Mouse (Mus musculus) induced T-regulatory cell, adult 2 months (primary cell): ENCODE data around the gene Ap1ar.
A peak's percentile ranks its signal among the peaks of the same experiment; 100 is the strongest.

ENCODE experiments used
- DNase-seq: peaks from one replicate; pipeline ENCODE4 v3.0.0-alpha.2; 2012; ENCODE audit warnings: low read depth

Gene Ap1ar

GRCm38 (mm10) chr3:127841926-127842325 is 4.6 kb upstream of the Ap1ar start:
- DNase-seq: no peak

GRCm38 (mm10) chr3:127837972-127838644 is 785 bp upstream of the Ap1ar start:
- DNase-seq: no peak

- DNase-seq: no peak
Observed at GRCm38 (mm10) chr3:127836798-127837153, 547 bp downstream of the Ap1ar start.

DNA sequence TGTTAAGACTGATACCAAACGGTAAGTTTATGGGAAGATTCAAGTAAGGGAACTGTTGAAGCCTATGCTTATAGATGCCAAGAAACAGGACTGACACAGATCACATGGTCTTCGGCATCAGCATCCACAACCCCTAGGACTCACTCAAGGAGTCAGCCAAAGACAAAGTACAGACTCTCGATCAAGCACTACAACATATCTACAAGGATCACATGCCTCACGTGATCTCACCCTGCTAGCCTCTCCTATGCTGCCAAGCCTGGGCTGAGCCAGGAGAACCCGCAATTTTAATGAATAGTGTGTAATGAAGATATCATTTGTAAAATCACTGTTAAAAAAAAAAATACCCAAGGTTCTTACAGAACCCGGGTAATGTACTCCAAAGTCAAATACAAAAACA is 1.7 kb downstream of the Ap1ar start:
- DNase-seq: no peak

DNA sequence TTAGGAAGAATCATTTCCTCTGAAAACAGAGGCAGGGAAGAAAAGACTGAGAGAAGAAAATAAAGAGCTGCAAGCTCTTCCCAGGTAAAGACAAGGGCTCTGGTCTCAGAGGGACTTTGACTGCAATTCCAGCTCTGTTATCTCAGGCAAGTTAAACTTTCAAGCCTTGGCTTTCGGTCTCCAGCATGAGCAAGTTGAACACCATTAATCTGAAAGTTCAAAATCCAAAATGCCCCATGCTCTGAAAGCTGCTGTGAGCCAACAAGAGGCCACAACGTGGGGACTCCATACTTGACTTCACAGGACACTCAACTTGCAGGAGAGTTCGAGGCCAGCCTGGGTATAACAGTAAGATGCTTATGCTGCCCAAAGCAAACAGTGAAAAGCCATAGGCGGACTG is 3.3 kb downstream of the Ap1ar start:
- DNase-seq: no peak

DNA sequence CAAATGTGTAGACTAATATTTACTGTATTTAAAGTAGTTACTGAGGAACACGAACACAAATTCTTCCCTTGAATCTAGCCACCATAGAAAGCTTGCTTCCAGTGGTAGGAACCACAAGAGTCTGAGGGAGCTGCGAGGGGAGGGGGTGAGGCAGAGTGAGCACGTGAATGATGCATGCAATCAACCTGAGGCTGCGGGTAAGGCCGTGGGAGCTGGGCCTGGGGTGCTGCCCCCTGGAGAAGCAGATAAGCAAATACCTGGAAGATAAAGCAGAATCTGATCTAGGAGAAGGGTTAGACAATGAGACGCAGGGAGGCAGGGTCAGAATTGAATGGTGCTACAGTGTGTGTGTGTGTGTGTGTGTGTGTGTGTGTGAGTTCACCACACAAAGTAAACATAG is 6.2 kb downstream of the Ap1ar start:
- DNase-seq: no peak

GRCm38 (mm10) chr3:127830183-127830582 is 7.1 kb downstream of the Ap1ar start:
- no peak for DNase-seq

DNA sequence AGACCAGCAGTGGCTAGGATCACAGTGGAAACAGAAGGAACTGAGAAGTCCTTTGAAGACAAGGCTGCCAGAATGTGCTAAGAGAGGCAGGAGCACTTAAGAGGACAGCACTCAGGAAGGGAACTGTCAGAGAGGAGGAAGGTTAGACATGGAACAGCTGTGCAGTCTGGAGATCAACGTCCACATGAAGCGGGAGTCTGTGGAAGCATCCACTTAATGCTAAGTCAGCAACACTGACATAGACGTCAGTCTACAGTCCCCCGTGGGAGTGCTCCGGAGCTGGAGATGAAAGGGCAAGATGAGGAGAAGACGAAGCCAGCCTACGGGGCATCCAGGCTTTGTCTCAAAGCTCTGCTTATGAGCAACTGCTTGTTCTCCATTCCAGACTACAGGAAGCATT is 10.2 kb downstream of the Ap1ar start:
- no peak for DNase-seq

- no peak for DNase-seq
Observed at GRCm38 (mm10) chr3:127826503-127826902, 10.8 kb downstream of the Ap1ar start.

DNA sequence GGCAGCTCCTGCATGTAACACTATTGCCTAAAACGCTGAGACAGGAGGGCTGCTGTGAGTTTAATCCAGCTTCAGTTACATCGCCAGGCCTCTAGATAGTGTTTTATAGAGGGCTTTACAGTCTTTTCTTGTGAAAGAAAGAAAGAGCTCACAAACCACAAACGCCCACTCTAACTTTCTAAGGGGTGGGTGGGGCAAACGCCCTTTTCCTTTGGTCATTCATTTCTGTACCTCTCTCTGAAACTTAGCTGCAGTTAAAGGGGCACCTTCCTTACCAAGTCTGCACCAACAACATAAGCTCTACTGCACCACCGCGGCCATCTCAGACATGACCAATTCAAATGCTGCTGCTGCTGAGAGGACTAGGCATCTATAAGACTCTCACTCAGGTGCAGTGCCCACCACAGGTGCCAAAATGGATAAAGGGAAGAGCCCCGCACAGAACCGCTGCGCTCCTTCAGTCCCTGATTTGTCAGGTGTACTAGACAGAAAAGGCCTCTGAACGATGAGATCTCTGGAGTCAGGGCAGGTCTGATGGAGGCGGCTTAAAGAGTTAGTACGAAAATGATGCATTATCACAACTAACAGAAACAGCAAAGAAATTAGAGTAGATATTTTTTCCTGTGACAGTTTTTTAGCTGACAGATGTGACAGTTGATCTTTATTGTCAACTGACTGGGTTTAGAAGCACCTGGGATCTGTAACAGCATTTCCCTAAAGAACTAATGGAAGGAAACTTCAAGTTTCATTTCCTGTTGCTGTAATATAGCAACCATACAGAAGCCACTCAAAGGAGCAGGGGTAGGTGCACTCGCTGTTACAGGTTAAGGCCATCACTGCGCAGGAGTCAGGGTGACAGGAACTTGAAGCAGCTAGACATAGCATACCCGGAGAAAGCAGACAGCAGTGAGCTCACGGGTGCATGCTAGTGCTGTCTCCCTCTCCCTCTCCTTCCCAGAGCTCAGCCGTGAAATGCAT is 13.1 kb downstream of the Ap1ar start:
- peak; percentile 78 for DNase-seq

DNA sequence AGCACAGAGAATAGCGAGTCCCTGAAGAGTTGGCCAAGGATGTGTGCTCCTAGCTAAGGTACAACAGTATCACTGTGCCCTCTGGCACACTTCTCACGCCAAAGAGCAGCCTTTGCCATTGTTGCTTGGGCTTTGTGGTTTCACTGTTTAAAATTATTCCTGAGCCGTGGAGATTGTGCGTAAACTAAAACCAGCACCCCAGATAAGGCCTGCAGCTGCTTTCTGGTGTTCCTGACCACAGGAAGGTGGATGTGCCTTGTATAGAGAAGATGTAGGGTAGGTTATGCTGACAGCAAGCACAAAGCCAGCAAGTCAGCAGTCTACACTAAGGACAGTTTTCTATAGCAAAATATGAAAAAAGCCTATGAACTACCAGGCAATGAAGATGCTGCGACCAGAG is 16.1 kb downstream of the Ap1ar start:
- DNase-seq: no peak

DNA sequence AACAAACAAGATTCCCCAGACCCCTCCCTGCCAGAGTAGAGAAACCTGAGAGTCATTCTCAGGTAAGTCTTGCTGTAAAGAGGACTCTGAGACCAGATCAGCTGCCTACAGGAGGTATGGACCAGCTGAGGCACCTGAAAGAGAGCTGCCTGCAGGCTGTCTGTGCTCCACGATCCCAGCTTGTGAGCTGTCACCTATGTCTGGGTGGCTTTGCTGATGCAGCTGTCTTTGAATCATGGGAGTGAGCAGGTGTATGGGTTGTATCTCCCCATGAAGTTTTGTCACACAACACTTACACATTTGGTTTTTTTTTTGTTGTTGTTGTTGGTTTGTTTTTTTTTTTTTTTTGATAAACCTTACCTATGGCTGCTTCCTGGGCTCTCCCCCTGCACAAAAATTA is 16.9 kb downstream of the Ap1ar start:
- DNase-seq: no peak

DNA sequence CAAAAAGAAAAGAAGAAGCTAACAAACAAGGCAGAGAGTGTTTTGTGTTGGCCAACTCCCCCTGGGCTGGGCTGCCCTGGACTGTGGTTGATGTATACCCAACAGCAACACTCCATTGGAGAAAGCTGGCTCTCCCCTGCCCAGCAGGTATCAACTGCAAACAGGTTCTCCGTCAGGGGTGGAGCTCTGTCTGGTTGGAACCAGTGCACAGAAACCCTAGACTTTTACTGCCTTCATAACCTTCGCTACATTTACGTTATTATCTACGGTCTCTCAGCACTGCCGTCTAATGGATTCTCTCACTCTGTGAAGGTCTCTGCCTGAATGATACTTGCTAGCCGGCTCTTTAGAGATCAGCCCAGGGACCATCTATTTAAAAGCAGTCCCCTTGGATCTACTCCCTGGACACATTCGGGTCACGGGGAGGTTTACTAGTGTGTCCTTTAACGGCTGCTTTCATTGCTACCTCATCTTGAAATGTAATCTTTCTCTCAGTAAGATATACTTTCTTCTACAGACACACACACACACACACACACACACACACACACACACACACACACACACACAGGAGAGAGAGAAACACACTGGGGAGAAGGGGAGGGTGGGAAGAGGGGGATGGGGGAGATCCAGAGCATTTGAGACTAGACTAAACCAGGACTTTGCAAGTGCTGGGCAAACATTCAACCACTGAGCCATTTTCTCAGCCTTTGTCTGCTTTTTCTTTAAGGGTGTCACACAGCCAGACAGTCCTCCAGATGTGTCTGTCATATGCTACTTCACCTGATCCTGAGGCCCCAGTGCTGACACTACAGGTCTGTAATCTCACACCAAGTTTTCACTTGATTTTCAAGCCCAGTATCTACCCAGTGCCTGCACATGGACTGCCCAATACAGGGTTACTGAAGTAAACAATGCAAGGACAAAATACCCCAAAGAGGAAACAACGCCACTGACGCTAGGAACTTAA is 18.3 kb downstream of the Ap1ar start:
- DNase-seq: no peak

DNA sequence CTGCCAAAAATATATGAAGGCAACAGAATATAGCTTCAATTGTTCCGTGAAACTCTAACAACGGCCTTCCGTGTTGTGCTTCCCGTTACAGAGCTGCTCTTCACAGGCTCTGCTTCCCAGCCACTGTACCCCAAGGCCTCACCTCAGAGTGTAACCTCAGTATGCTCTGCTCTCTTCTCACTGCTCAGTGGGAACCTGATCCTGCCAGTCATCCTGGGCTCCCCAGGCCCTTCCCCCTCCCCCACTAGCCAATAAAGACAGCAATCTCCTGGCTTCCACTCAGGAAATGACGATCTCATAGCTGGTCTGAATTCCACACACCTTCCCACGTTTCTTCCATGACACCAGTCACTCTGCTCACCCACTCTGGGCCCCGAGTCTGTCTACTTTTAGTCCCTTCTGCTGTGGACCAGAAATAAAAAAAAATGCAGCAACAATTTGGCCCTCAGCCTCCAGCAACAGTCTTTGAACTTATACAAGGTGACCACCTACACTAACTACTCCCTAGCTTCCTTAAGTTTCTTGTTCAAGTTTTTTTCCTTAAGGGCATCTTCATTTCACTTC is 20.1 kb downstream of the Ap1ar start:
- no peak for DNase-seq

DNA sequence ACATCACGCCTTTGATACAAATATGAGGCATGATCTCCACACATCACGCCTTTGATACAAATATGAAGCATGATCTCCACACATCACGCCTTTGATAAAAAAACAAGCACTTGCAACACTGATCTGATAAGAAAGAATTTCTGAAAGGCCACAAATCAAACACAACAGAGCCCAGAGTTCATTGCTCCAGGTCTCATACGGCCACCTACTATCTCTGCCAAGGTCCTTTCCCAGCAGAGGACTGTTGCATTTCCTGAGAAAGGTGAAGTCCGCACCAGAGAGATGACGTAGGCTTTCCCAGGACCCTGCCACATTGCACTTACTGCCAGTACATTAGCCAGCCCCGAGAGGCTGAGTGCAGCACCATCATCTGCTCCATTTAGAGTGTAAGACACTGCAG is 28.2 kb downstream of the Ap1ar start:
- DNase-seq: no peak

- DNase-seq: no peak
Observed at GRCm38 (mm10) chr3:127807846-127808245, 29.5 kb downstream of the Ap1ar start.

GRCm38 (mm10) chr3:127805991-127806390 is 31.3 kb downstream of the Ap1ar start:
- no peak for DNase-seq

- DNase-seq: no peak
Observed at GRCm38 (mm10) chr3:127805071-127805470, 32.3 kb downstream of the Ap1ar start.

GRCm38 (mm10) chr3:127804439-127804838 is 32.9 kb downstream of the Ap1ar start:
- no peak for DNase-seq

DNA sequence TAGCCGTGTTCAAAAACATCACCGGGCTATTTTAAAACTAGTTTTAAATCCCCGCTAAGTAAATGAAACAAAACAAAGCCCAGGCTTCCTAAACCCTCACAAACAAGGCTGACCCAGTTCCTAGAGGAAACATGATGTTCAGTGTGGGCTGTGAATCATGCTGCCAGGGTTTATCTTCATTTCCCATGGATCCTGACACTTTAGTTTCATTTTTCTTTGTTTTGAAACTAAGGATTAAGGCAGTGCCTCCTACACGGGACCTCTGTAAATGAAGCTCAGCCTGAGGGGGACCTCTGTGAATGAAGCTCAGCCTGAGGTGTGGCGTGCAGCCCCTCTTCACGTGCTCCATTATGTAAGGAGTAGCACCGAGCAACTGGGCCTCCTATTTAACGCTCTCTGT is 34.5 kb downstream of the Ap1ar start:
- no peak for DNase-seq

GRCm38 (mm10) chr3:127801162-127801561 is 36.2 kb downstream of the Ap1ar start:
- DNase-seq: no peak

DNA sequence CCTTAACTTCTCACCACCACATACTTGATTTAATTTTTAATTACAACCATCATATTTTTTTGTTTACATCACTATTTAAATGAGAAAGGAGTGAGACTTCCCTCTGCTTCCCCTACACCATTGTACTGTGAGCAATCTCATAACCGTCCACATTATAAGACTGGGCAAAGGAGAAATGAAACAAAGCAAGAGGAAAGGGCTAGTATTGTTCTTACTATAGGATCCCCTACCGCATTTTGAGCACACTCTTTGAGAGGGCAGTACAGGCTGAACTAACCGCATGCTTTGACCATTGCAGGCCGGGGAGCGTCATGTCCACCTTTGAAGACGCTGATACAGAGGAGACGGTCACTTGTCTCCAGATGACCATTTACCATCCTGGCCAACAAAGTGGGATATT is 41.1 kb downstream of the Ap1ar start:
- DNase-seq: no peak
